In the genomic region with DNA sequence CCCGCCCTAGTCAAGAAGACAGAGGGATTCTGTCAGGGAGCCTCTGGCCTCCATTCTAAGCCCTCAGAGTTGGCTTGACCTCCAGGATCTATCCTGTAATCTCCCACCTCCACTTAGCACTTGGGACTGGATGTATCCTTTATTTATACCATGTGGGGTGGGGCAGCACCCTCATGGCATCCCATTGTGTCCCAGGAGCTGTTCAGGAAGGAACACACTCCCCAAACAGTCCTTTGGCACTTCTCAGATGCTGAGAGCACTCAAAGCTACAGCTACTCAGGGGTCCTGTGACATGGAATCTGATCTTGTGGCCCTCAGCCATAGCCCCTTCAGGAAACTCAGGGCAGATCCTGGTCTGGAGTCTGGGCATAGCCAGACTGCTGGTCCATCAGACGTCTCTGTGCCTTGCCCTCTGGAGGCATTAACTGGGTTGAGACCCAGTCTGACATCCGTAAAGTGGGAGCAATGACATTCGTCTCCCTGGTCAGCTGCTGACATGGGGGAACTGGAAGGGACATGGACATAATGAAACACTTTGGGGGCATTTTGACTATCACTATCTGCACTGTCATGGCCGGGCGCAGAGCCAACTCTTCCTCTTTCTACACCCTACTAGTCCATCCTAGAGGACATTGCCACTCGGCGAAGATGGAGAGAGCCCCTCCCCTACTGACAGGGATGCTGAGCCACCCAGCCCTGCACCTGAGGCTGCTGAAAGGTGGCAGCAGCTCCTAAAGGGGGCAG, we compare ENCODE assay signal across 11 mouse cellular contexts. TPM values are rescaled to one million over a fixed set of nuclear protein-coding genes. Genes with fewer than 3 reads are reported as not detected.
DNase-seq lines count a peak whose midpoint lies in the region; ATAC-seq lines count a peak whose summit lies in the region.
"Had no signal": no experiment of that assay in that cellular context is flagged by ENCODE, and none has a peak within 500 bp of the region (broad histone marks: within the 10 kb centered on the region; RNA-seq: fewer than 3 reads in every experiment).

No protein-coding gene starts in this region.

- H3K4me2 ChIP-seq in forebrain, embryonic 15.5 days (replicated peaks): 0 out of 2 replicates have a peak overlapping the region, but pooled peaks have one; percentile 74
- H3K4me2 ChIP-seq in midbrain, embryonic 15.5 days: peak overlapping the region; percentile 86; the same call in 1 of the 2 replicates

- peaks cover 85% of the 10 kb centered on the region for H3K4me1 ChIP-seq in megakaryocyte, embryonic 14.5 days
- peaks cover 60% of the 10 kb centered on the region for H3K4me1 ChIP-seq in forebrain, embryonic 15.5 days
- peaks cover 54% of the 10 kb centered on the region for H3K4me1 ChIP-seq in midbrain, embryonic 15.5 days

- peak; percentile 77 for DNase-seq in cerebellum, adult 11-12 months
- no peak for DNase-seq in cerebellum, postnatal 36 days
- no peak for DNase-seq in c-Kit-positive CD71-positive TER-119-positive erythroid progenitor cells, embryonic 14.5 days (ENCODE audit: low spot score)
- no peak for DNase-seq in spleen, postnatal 4 days (ENCODE audit: low spot score in 2 of 2)
- DNase-seq: gastrocnemius, postnatal 25 days had no signal

- peak overlapping the region; percentile 80 for H3K27ac ChIP-seq in forebrain, embryonic 15.5 days (replicated peaks)
- H3K27ac ChIP-seq in midbrain, embryonic 15.5 days: peak overlapping the region; percentile 81; the same call in 1 of the 2 replicates
- H3K27ac ChIP-seq: liver, embryonic 15.5 days had no signal

- WGBS in forebrain, embryonic 15.5 days: 64% methylated on average over 8 of the region's 8 CpGs
- WGBS in midbrain, embryonic 15.5 days: 75% methylated on average over 8 of the region's 8 CpGs

- no peaks in the 10 kb centered on the region for H3K9me3 ChIP-seq in megakaryocyte, embryonic 14.5 days
- no peaks in the 10 kb centered on the region for H3K9me3 ChIP-seq in forebrain, embryonic 15.5 days
- no peaks in the 10 kb centered on the region for H3K9me3 ChIP-seq in midbrain, embryonic 15.5 days
- H3K9me3 ChIP-seq: liver, embryonic 15.5 days had no signal

- H3K36me3 ChIP-seq in megakaryocyte, embryonic 14.5 days (replicated peaks; ENCODE audit: low read length): peaks cover 2% of the 10 kb centered on the region
- no peaks in the 10 kb centered on the region for H3K36me3 ChIP-seq in forebrain, embryonic 15.5 days
- H3K36me3 ChIP-seq in midbrain, embryonic 15.5 days (replicated peaks): no peaks in the 10 kb centered on the region
- H3K36me3 ChIP-seq: liver, embryonic 15.5 days had no signal

- H3K27me3 ChIP-seq in megakaryocyte, embryonic 14.5 days (replicated peaks): peaks cover 24% of the 10 kb centered on the region
- no peaks in the 10 kb centered on the region for H3K27me3 ChIP-seq in forebrain, embryonic 15.5 days
- no peaks in the 10 kb centered on the region for H3K27me3 ChIP-seq in midbrain, embryonic 15.5 days (replicated peaks)

- H3K9ac ChIP-seq in forebrain, embryonic 15.5 days (replicated peaks): no peak overlapping the region
- peak overlapping the region; percentile 27; the same call in 1 of the 2 replicates for H3K9ac ChIP-seq in midbrain, embryonic 15.5 days
- H3K9ac ChIP-seq: liver, embryonic 15.5 days had no signal

- peak overlapping the region; percentile 62 for H3K4me3 ChIP-seq in megakaryocyte, embryonic 14.5 days (replicated peaks)
- H3K4me3 ChIP-seq in forebrain, embryonic 15.5 days: no peak overlapping the region
- no peak overlapping the region for H3K4me3 ChIP-seq in midbrain, embryonic 15.5 days
- H3K4me3 ChIP-seq: liver, embryonic 15.5 days had no signal

- no peak for ATAC-seq in megakaryocyte, adult 5-6 weeks (ENCODE audit: poor library complexity, severe bottlenecking)
- ATAC-seq in forebrain, embryonic 15.5 days (replicated peaks): no peak
- no peak for ATAC-seq in midbrain, embryonic 15.5 days (replicated peaks)

RNA-seq across cellular contexts. Expression of gene Osbpl2, which starts 2.2 kb away (rescaled TPM):
- polyA plus RNA-seq in megakaryocyte, embryonic 14.5 days (2012; ENCODE audit: insufficient read depth, low replicate concordance): 6.4 and 18.4 TPM in 2 replicates
- total RNA-seq in megakaryocyte, adult 5-6 weeks (2015): 22.0 and 23.2 TPM in 2 replicates
- total RNA-seq in megakaryocyte, adult 5-6 weeks (2017): 39.8 and 62.2 TPM in 2 replicates
- 66.3 and 67.3 TPM in 2 replicates for polyA plus RNA-seq in forebrain, embryonic 15.5 days (2015; fragmentation: Nextera tagmentation; extraction: Ambion mirVana)
- 80.3 and 81.2 TPM in 2 replicates for polyA plus RNA-seq in midbrain, embryonic 15.5 days (2015; fragmentation: Nextera tagmentation; extraction: Ambion mirVana)

RNA-seq across cellular contexts. Expression of gene Hrh3, which starts 12.6 kb away (rescaled TPM):
- not detected in 2 replicates for polyA plus RNA-seq in megakaryocyte, embryonic 14.5 days (2012; ENCODE audit: insufficient read depth, low replicate concordance)
- 0.04 TPM in 1 of 2 replicates, not detected in the other for total RNA-seq in megakaryocyte, adult 5-6 weeks (2015)
- total RNA-seq in megakaryocyte, adult 5-6 weeks (2017): not detected in 2 replicates
- 2.3 and 2.7 TPM in 2 replicates for polyA plus RNA-seq in forebrain, embryonic 15.5 days (2015; fragmentation: Nextera tagmentation; extraction: Ambion mirVana)
- polyA plus RNA-seq in midbrain, embryonic 15.5 days (2015; fragmentation: Nextera tagmentation; extraction: Ambion mirVana): 3.2 and 3.7 TPM in 2 replicates
- total RNA-seq: gastrocnemius, postnatal 25 days; hematopoietic stem cell, adult 5-6 weeks had no signal
- polyA plus RNA-seq: liver, embryonic 15.5 days had no signal

RNA-seq across cellular contexts. Expression of gene Mtg2, which starts 46.5 kb away (rescaled TPM):
- polyA plus RNA-seq in megakaryocyte, embryonic 14.5 days (2012; ENCODE audit: insufficient read depth, low replicate concordance): 2.3 and 13.9 TPM in 2 replicates
- 3.3 and 4.9 TPM in 2 replicates for total RNA-seq in megakaryocyte, adult 5-6 weeks (2015)
- total RNA-seq in megakaryocyte, adult 5-6 weeks (2017): 4.5 and 6.6 TPM in 2 replicates
- polyA plus RNA-seq in forebrain, embryonic 15.5 days (2015; fragmentation: Nextera tagmentation; extraction: Ambion mirVana): 35.6 and 38.5 TPM in 2 replicates
- 37.4 and 37.7 TPM in 2 replicates for polyA plus RNA-seq in midbrain, embryonic 15.5 days (2015; fragmentation: Nextera tagmentation; extraction: Ambion mirVana)

RNA-seq across cellular contexts. Expression of gene Adrm1, which starts 54.4 kb away (rescaled TPM):
- polyA plus RNA-seq in megakaryocyte, embryonic 14.5 days (2012; ENCODE audit: insufficient read depth, low replicate concordance): 509 and 1,399 TPM in 2 replicates
- total RNA-seq in megakaryocyte, adult 5-6 weeks (2015): 55.7 and 58.0 TPM in 2 replicates
- total RNA-seq in megakaryocyte, adult 5-6 weeks (2017): 32.0 and 39.1 TPM in 2 replicates
- 201 and 206 TPM in 2 replicates for polyA plus RNA-seq in forebrain, embryonic 15.5 days (2015; fragmentation: Nextera tagmentation; extraction: Ambion mirVana)
- 205 and 213 TPM in 2 replicates for polyA plus RNA-seq in midbrain, embryonic 15.5 days (2015; fragmentation: Nextera tagmentation; extraction: Ambion mirVana)
